Mouse (Mus musculus) erythroblast, embryonic 14.5 days (primary cell): ENCODE data around the gene Gfy.

ENCODE experiments used
- GATA1 ChIP-seq: IDR thresholded peaks from 2 replicates; pipeline ENCODE4 v1.6.1; 2012; ENCODE audit warnings: low read length, inconsistent platforms, mixed read lengths
- TAL1 ChIP-seq: IDR thresholded peaks from 3 replicates; pipeline ENCODE4 v1.6.1; 2012; ENCODE audit warnings: low read length, inconsistent platforms, mixed read lengths

DNA sequence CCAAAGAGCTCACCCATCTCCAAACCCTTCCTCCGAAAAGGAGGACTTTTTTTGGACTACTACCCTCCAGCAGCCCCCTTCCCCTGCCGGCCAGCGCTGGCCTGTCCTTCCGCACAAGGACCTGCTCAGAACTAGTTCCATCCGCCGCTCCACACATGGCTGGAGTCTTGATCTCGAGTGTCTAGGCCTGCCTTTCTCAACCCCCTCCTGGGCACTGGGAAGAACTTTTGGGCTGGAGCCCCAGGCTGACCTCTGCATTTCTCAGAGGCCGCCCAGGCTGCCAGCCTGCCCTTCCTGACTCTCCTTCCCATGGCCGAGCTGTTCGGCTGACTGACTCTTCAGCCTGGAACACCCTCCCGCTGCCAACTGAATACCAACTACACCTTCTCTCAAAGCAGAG is 3.2 kb upstream of the Gfy start:
- TF ChIP-seq TAL1 (no peak), GATA1 (no peak)
